Mouse (Mus musculus) embryonic fibroblast, embryonic 13.5 days (primary cell): ENCODE results near the gene Sh2b1.

Experiments
- CTCF ChIP-seq: IDR thresholded peaks from 2 replicates; pipeline ENCODE4 v1.5.1; 2011; ENCODE audit warnings: mild to moderate bottlenecking, control low read depth, low read length, moderate library complexity, borderline replicate concordance; ENCODE audit not compliant: insufficient read depth
- POLR2A ChIP-seq: IDR thresholded peaks from 2 replicates; pipeline ENCODE4 v1.6.1; 2011; ENCODE audit warnings: low read depth, mild to moderate bottlenecking, control low read depth, low read length, moderate library complexity

GRCm38 (mm10) chr7:126519513-126519912 lies 44.3 kb upstream of the Sh2b1 start:
- TF ChIP-seq CTCF: no peak
- TF ChIP-seq POLR2A: no peak
